Mouse (Mus musculus) regulatory T cell (primary cell): Measurements from ENCODE around the gene Mad2l2.

Experiments
- in situ Hi-C: fragments of 300-600 bp; cut with MboI, MseI; formaldehyde crosslinking; loops from one replicate; pipeline ENCODE4 v1.15.1; 2025; ENCODE audit warnings: high pct_unique_total_duplicates

Mad2l2 gene

GRCm38 (mm10) chr4:148130133-148130532 lies at the start of gene Mad2l2:
Gene Mad2l2, plus strand, starts transcription at chr4:148130384.
- in situ Hi-C loops: no loop called here

GRCm38 (mm10) chr4:148080597-148080973 lies 49.6 kb upstream of the Mad2l2 start:
- in situ Hi-C loops: no loop called here

- in situ Hi-C loops: no loop called here
Measured at GRCm38 (mm10) chr4:148081201-148081600, 49.0 kb upstream of the Mad2l2 start.

GRCm38 (mm10) chr4:148082257-148083044 lies 47.7 kb upstream of the Mad2l2 start:
- in situ Hi-C loops: no loop called here

- in situ Hi-C loops: no loop called here
Measured at GRCm38 (mm10) chr4:148083176-148083899, 46.8 kb upstream of the Mad2l2 start.

GRCm38 (mm10) chr4:148084261-148084714 lies 45.9 kb upstream of the Mad2l2 start:
- in situ Hi-C loops: no loop called here

- in situ Hi-C loops: no loop called here
Measured at GRCm38 (mm10) chr4:148085131-148085906, 44.9 kb upstream of the Mad2l2 start.

- in situ Hi-C loops: no loop called here
Measured at GRCm38 (mm10) chr4:148085907-148086305, 44.3 kb upstream of the Mad2l2 start.

GRCm38 (mm10) chr4:148087091-148087906 lies 42.9 kb upstream of the Mad2l2 start:
- in situ Hi-C loops: no loop called here

GRCm38 (mm10) chr4:148087907-148088527 lies 42.2 kb upstream of the Mad2l2 start, which contains the start of gene Agtrap:
Gene Agtrap, minus strand, starts transcription at chr4:148088031.
- in situ Hi-C loops: no loop called here

- in situ Hi-C loops: no loop called here
Measured at GRCm38 (mm10) chr4:148089166-148089565, 41.0 kb upstream of the Mad2l2 start.

- in situ Hi-C loops: no loop called here
Measured at GRCm38 (mm10) chr4:148091181-148091580, 39.0 kb upstream of the Mad2l2 start.

GRCm38 (mm10) chr4:148092551-148093271 lies 37.5 kb upstream of the Mad2l2 start:
- in situ Hi-C loops: no loop called here

- in situ Hi-C loops: no loop called here
Measured at GRCm38 (mm10) chr4:148094161-148094560, 36.0 kb upstream of the Mad2l2 start.

- in situ Hi-C loops: no loop called here
Measured at GRCm38 (mm10) chr4:148095081-148095480, 35.1 kb upstream of the Mad2l2 start.

GRCm38 (mm10) chr4:148097936-148098335 lies 32.2 kb upstream of the Mad2l2 start:
- in situ Hi-C loops: no loop called here

GRCm38 (mm10) chr4:148098666-148099065 lies 31.5 kb upstream of the Mad2l2 start:
- in situ Hi-C loops: no loop called here

GRCm38 (mm10) chr4:148101801-148102527 lies 28.2 kb upstream of the Mad2l2 start:
- in situ Hi-C loops: no loop called here

- in situ Hi-C loops: no loop called here
Measured at GRCm38 (mm10) chr4:148104146-148104545, 26.0 kb upstream of the Mad2l2 start.
